In genomic region chr9:53758142-53758541, GRCm38 (mm10) we compare ENCODE assay signal across 24 mouse cellular contexts. TPM values are rescaled to one million over a fixed set of nuclear protein-coding genes. Genes with fewer than 3 reads are reported as not detected.
DNase-seq lines count a peak whose midpoint lies in the region; ATAC-seq and TF ChIP-seq lines count a peak whose summit lies in the region.
"Had no signal": no experiment of that assay in that cellular context is flagged by ENCODE, and none has a peak within 500 bp of the region (broad histone marks: within the 10 kb centered on the region; RNA-seq: fewer than 3 reads in every experiment).

No protein-coding gene starts in this region.

- peaks cover 1% of the 10 kb centered on the region for H3K4me1 ChIP-seq in ES-Bruce4 (ENCODE audit: control insufficient read depth, insufficient read depth, low read length)
- H3K4me1 ChIP-seq in kidney, embryonic 14.5 days (ENCODE audit: control insufficient read depth, insufficient read depth, low read length) = no peaks in the 10 kb centered on the region
- H3K4me1 ChIP-seq in intestine, embryonic 16.5 days (ENCODE audit: control insufficient read depth, insufficient read depth, low read length) = no peaks in the 10 kb centered on the region
- H3K4me1 ChIP-seq: embryonic facial prominence, embryonic 10.5 days; forebrain, embryonic 13.5 days; forebrain, embryonic 15.5 days had no signal

- peaks cover 3% of the 10 kb centered on the region; the same call in 1 of the 2 replicates for H3K36me3 ChIP-seq in ES-Bruce4 (ENCODE audit: control insufficient read depth, insufficient read depth, low read length, poor library complexity, severe bottlenecking)
- no peaks in the 10 kb centered on the region for H3K36me3 ChIP-seq in kidney, embryonic 14.5 days (ENCODE audit: control insufficient read depth, insufficient read depth, low read length)
- no peaks in the 10 kb centered on the region for H3K36me3 ChIP-seq in intestine, embryonic 16.5 days (ENCODE audit: control insufficient read depth, insufficient read depth, low read length)
- H3K36me3 ChIP-seq: embryonic facial prominence, embryonic 10.5 days; embryonic facial prominence, embryonic 12.5 days; forebrain, embryonic 15.5 days had no signal

- peak; percentile 73 for ATAC-seq in granulocyte monocyte progenitor cell, adult 5-6 weeks (replicated peaks; ENCODE audit: poor library complexity, severe bottlenecking)
- 0 out of 2 replicates have a peak, but pooled peaks have one; percentile 39 for ATAC-seq in megakaryocyte progenitor cell, adult 5-6 weeks (replicated peaks; ENCODE audit: poor library complexity)
- no peak for ATAC-seq in kidney, embryonic 14.5 days (ENCODE audit: low FRiP score, low TSS enrichment)
- no peak for ATAC-seq in intestine, embryonic 16.5 days
- ATAC-seq: CD4-positive, CD25-positive, alpha-beta regulatory T cell, adult 4 months; forebrain, embryonic 13.5 days; forebrain, embryonic 15.5 days; forebrain, postnatal 0 days had no signal

- H3K4me3 ChIP-seq in ES-Bruce4 (ENCODE audit: low read depth, low read length) = peak overlapping the region; percentile 14; the same call in 1 of the 2 replicates
- H3K4me3 ChIP-seq in kidney, embryonic 14.5 days (ENCODE audit: low read length) = no peak overlapping the region
- H3K4me3 ChIP-seq in intestine, embryonic 16.5 days (ENCODE audit: low read length) = no peak overlapping the region
- H3K4me3 ChIP-seq: embryonic facial prominence, embryonic 10.5 days; embryonic facial prominence, embryonic 12.5 days; forebrain, embryonic 13.5 days; forebrain, embryonic 15.5 days had no signal

- no peak for TF ChIP-seq CTCF in ES-Bruce4 (IDR thresholded peaks at IDR 0.05; ENCODE audit: low read depth, low read length)

- peak overlapping the region; percentile 97 for H3K27ac ChIP-seq in ES-Bruce4 (ENCODE audit: insufficient read depth, low read length)
- no peak overlapping the region for H3K27ac ChIP-seq in kidney, embryonic 14.5 days (ENCODE audit: low read depth, low read length)
- H3K27ac ChIP-seq in intestine, embryonic 16.5 days (ENCODE audit: low read length) = no peak overlapping the region
- H3K27ac ChIP-seq: embryonic facial prominence, embryonic 10.5 days; embryonic facial prominence, embryonic 12.5 days; forebrain, embryonic 13.5 days; forebrain, embryonic 15.5 days had no signal

- H3K9me3 ChIP-seq in ES-Bruce4 (replicated peaks; ENCODE audit: control insufficient read depth, insufficient read depth, low read length, poor library complexity, severe bottlenecking) = no peaks in the 10 kb centered on the region
- no peaks in the 10 kb centered on the region for H3K9me3 ChIP-seq in kidney, embryonic 14.5 days (ENCODE audit: control insufficient read depth, low read length)
- no peaks in the 10 kb centered on the region for H3K9me3 ChIP-seq in intestine, embryonic 16.5 days (ENCODE audit: control insufficient read depth, low read length)
- H3K9me3 ChIP-seq: embryonic facial prominence, embryonic 10.5 days; embryonic facial prominence, embryonic 12.5 days; forebrain, embryonic 13.5 days; forebrain, embryonic 15.5 days had no signal

- TF ChIP-seq POLR2A in ES-Bruce4 (IDR thresholded peaks at IDR 0.05; ENCODE audit: insufficient read depth, low read length) = no peak

- intact Hi-C loops in left cerebral cortex, postnatal 4 days (cut with DNase I) = no loop called here

- H3K9ac ChIP-seq in ES-Bruce4 (ENCODE audit: low read depth, poor library complexity, severe bottlenecking) = peak overlapping the region; percentile 56
- no peak overlapping the region for H3K9ac ChIP-seq in kidney, embryonic 14.5 days (ENCODE audit: low read depth, low read length)
- H3K9ac ChIP-seq in intestine, embryonic 16.5 days (ENCODE audit: low read depth, low read length) = no peak overlapping the region
- H3K9ac ChIP-seq: embryonic facial prominence, embryonic 12.5 days; forebrain, embryonic 13.5 days; forebrain, embryonic 15.5 days; forebrain, postnatal 0 days had no signal

- WGBS in kidney, embryonic 14.5 days = 91% methylated on average over 2 of the region's 2 CpGs
- 88% methylated on average over 2 of the region's 2 CpGs for WGBS in intestine, embryonic 16.5 days

- TF ChIP-seq EP300 in ES-Bruce4 (IDR thresholded peaks at IDR 0.05; ENCODE audit: insufficient read depth, low read depth, low read length) = no peak

- no peak for DNase-seq in urinary bladder, postnatal 14 days (ENCODE audit: low spot score)
- DNase-seq in left cerebral cortex, postnatal 4 days = no peak
- DNase-seq: adrenal gland, adult 8-10 months; adrenal gland, postnatal 14 days; adrenal gland, postnatal 36 days; B cell, adult 2 months; cerebellum, adult 11-12 months; cerebellum, adult 2 months; cerebellum, adult 9-10 months; cerebellum, postnatal 14 days; cerebellum, postnatal 36 days; forebrain, postnatal 0 days had no signal

- H3K4me2 ChIP-seq in kidney, embryonic 14.5 days (replicated peaks; ENCODE audit: low read depth, low read length) = no peak overlapping the region
- H3K4me2 ChIP-seq in intestine, embryonic 16.5 days (ENCODE audit: low read depth, low read length) = no peak overlapping the region
- H3K4me2 ChIP-seq: embryonic facial prominence, embryonic 12.5 days; forebrain, embryonic 13.5 days; forebrain, embryonic 15.5 days had no signal

- no peaks in the 10 kb centered on the region for H3K27me3 ChIP-seq in ES-Bruce4 (ENCODE audit: control insufficient read depth, insufficient read depth, low read length, poor library complexity, severe bottlenecking)
- no peaks in the 10 kb centered on the region for H3K27me3 ChIP-seq in kidney, embryonic 14.5 days (ENCODE audit: control insufficient read depth, insufficient read depth, low read length)
- no peaks in the 10 kb centered on the region for H3K27me3 ChIP-seq in intestine, embryonic 16.5 days (replicated peaks; ENCODE audit: control insufficient read depth, insufficient read depth, low read length)
- H3K27me3 ChIP-seq: CH12.LX; forebrain, embryonic 13.5 days; forebrain, embryonic 15.5 days had no signal

RNA-seq across cellular contexts. Expression of gene Slc35f2, which starts 13.2 kb away (rescaled TPM):
- polyA plus RNA-seq in ES-Bruce4 (2011; ENCODE audit: insufficient read depth, insufficient read length, low read depth, missing spikeins) = 52.8 and 53.7 TPM in 2 replicates
- 0.60 and 1.9 TPM in 2 replicates for total RNA-seq in granulocyte monocyte progenitor cell, adult 5-6 weeks (2014; fragmentation: Nextera tagmentation)
- 0.88 and 1.2 TPM in 2 replicates for total RNA-seq in granulocyte monocyte progenitor cell, adult 5-6 weeks (2017)
- total RNA-seq in megakaryocyte progenitor cell, adult 5-6 weeks (2015) = 0.71 and 2.3 TPM in 2 replicates
- total RNA-seq in megakaryocyte progenitor cell, adult 5-6 weeks (2017) = 1.5 and 2.5 TPM in 2 replicates
- polyA plus RNA-seq in kidney, embryonic 14.5 days (2014; fragmentation: Nextera tagmentation; extraction: Ambion mirVana) = 7.6 and 11.2 TPM in 2 replicates
- 28.0 and 28.8 TPM in 2 replicates for polyA plus RNA-seq in intestine, embryonic 16.5 days (2015; fragmentation: Nextera tagmentation; extraction: Ambion mirVana)
- total RNA-seq in left cerebral cortex, postnatal 4 days (2021) = 10 to 100 TPM; 13.1 to 14.1 TPM
- total RNA-seq: MEL had no signal

RNA-seq across cellular contexts. Expression of gene Rab39, which starts 52.1 kb away (rescaled TPM):
- 1.3 and 1.6 TPM in 2 replicates for polyA plus RNA-seq in ES-Bruce4 (2011; ENCODE audit: insufficient read depth, insufficient read length, low read depth, missing spikeins)
- total RNA-seq in granulocyte monocyte progenitor cell, adult 5-6 weeks (2014; fragmentation: Nextera tagmentation) = 0.82 TPM in 1 of 2 replicates, not detected in the other
- total RNA-seq in granulocyte monocyte progenitor cell, adult 5-6 weeks (2017) = 0.47 TPM in 1 of 2 replicates, not detected in the other
- 0.64 TPM in 1 of 2 replicates, not detected in the other for total RNA-seq in megakaryocyte progenitor cell, adult 5-6 weeks (2015)
- 0.17 and 0.21 TPM in 2 replicates for total RNA-seq in megakaryocyte progenitor cell, adult 5-6 weeks (2017)
- polyA plus RNA-seq in kidney, embryonic 14.5 days (2014; fragmentation: Nextera tagmentation; extraction: Ambion mirVana) = 0.10 and 0.14 TPM in 2 replicates
- polyA plus RNA-seq in intestine, embryonic 16.5 days (2015; fragmentation: Nextera tagmentation; extraction: Ambion mirVana) = 0.40 and 0.43 TPM in 2 replicates
- 1 to 10 TPM; 2.0 to 2.1 TPM for total RNA-seq in left cerebral cortex, postnatal 4 days (2021)
- total RNA-seq: MEL had no signal
- polyA plus RNA-seq: CD4-positive, CD25-positive, alpha-beta regulatory T cell, adult 4 months had no signal

Comparison
In these comparisons a context has a peak if more than half of its experiments do, and no peak if none do; other contexts are left out.
1. ATAC-seq: peak in granulocyte monocyte progenitor cell, adult 5-6 weeks (single experiment) and megakaryocyte progenitor cell, adult 5-6 weeks (single experiment); none in kidney, embryonic 14.5 days (single experiment) and intestine, embryonic 16.5 days (single experiment).
2. RNA of gene Slc35f2, which starts 13.2 kb away (total RNA-seq): 13.1 to 14.1 TPM in left cerebral cortex, postnatal 4 days; 0.71 to 2.5 TPM in megakaryocyte progenitor cell, adult 5-6 weeks and 0.60 to 1.9 TPM in granulocyte monocyte progenitor cell, adult 5-6 weeks; every median in the first group is over 4 times any median in the second.